Mouse (Mus musculus) WW6 (cell line): ENCODE results near the gene Hist2h2ac.
A peak's percentile ranks its signal among the peaks of the same experiment; 100 is the strongest.

Experiments used
- DNase-seq: peaks from one replicate; pipeline ENCODE4 v3.0.0-alpha.2; 2013; ENCODE audit warnings: low read depth, low spot score

The Hist2h2ac gene

GRCm38 (mm10) chr3:96220765-96221639, at the start of gene Hist2h2ac, which contains the start of gene Hist2h2be:
Gene Hist2h2ac (minus strand): TSS chr3:96220880.
Gene Hist2h2be (plus strand): TSS chr3:96221119.
- no peak for DNase-seq

GRCm38 (mm10) chr3:96269511-96270474, 49.1 kb upstream of the Hist2h2ac start, which contains the start of gene Hist2h2bb:
Gene Hist2h2bb (plus strand): TSS chr3:96269752.
- peak; percentile 93 for DNase-seq

- peak; percentile 36 for DNase-seq
These were observed 48.2 kb upstream of the Hist2h2ac start for GRCm38 (mm10) chr3:96268776-96269378.

- peak; percentile 62 for DNase-seq
These were observed 47.5 kb upstream of the Hist2h2ac start, which contains the start of gene Hist2h3b for GRCm38 (mm10) chr3:96268051-96268775. Gene Hist2h3b (plus strand): TSS chr3:96268654.

- DNase-seq: no peak
These were observed 46.9 kb upstream of the Hist2h2ac start for GRCm38 (mm10) chr3:96267541-96267940.

- no peak for DNase-seq
These were observed 45.5 kb upstream of the Hist2h2ac start for GRCm38 (mm10) chr3:96266132-96266710.

- DNase-seq: no peak
These were observed 43.8 kb upstream of the Hist2h2ac start for GRCm38 (mm10) chr3:96264404-96264949.

GRCm38 (mm10) chr3:96263558-96264403, 43.1 kb upstream of the Hist2h2ac start:
- no peak for DNase-seq

GRCm38 (mm10) chr3:96262979-96263550, 42.4 kb upstream of the Hist2h2ac start, which contains the start of gene Hist2h4:
Gene Hist2h4 (minus strand): TSS chr3:96263311.
- peak; percentile 79 for DNase-seq

- peak; percentile 61 for DNase-seq
These were observed 41.7 kb upstream of the Hist2h2ac start for GRCm38 (mm10) chr3:96262216-96262875.

GRCm38 (mm10) chr3:96261623-96262022, 40.9 kb upstream of the Hist2h2ac start:
- no peak for DNase-seq

GRCm38 (mm10) chr3:96260220-96260619, 39.5 kb upstream of the Hist2h2ac start:
- DNase-seq: no peak

GRCm38 (mm10) chr3:96257190-96257589, 36.5 kb upstream of the Hist2h2ac start:
- DNase-seq: no peak

GRCm38 (mm10) chr3:96255926-96256593, 35.4 kb upstream of the Hist2h2ac start:
- DNase-seq: no peak

- DNase-seq: no peak
These were observed 34.1 kb upstream of the Hist2h2ac start for GRCm38 (mm10) chr3:96254683-96255355.

- no peak for DNase-seq
These were observed 31.1 kb upstream of the Hist2h2ac start for GRCm38 (mm10) chr3:96251787-96252186.

- DNase-seq: no peak
These were observed 30.2 kb upstream of the Hist2h2ac start for GRCm38 (mm10) chr3:96250890-96251289.
